Mouse (Mus musculus): ENCODE results near the gene Klf12.

- no peak for TF ChIP-seq GATA1 (IDR thresholded peaks at IDR 0.05; ENCODE audit: borderline replicate concordance, low read length)
- no peak for TF ChIP-seq FLI1 (IDR thresholded peaks at IDR 0.05; ENCODE audit: low read length)
These were observed 23.9 kb downstream of the Klf12 start for GRCm38 (mm10) chr14:100260531-100260930.
